Mouse (Mus musculus) cortical plate, adult 2 months (tissue): ENCODE data around the gene Map3k7. TPM values are rescaled to one million over a fixed set of nuclear protein-coding genes. Genes with fewer than 3 reads are reported as not detected.

ENCODE experiments used
- H3K27ac ChIP-seq: fragments of 200-500 bp; 2 replicates; pipeline ENCODE4 v1.5.1; 2012; ENCODE audit warnings: low read length, control low read depth, inconsistent platforms; ENCODE audit not compliant: insufficient read depth
- H3K4me1 ChIP-seq: fragments of 200-500 bp; 2 replicates; pipeline ENCODE4 v1.6.1; 2011; ENCODE audit warnings: low read length; ENCODE audit not compliant: control insufficient read depth, insufficient read depth
- H3K4me3 ChIP-seq: fragments of 200-500 bp; 2 replicates; pipeline ENCODE4 v1.5.1; 2011; ENCODE audit warnings: mild to moderate bottlenecking, low read length, control low read depth; ENCODE audit not compliant: insufficient read depth
- CTCF ChIP-seq: fragments of 200-500 bp; IDR thresholded peaks from 2 replicates; pipeline ENCODE4 v1.5.1; 2011; ENCODE audit warnings: mild to moderate bottlenecking, control low read depth, low read length; ENCODE audit not compliant: insufficient read depth; ENCODE audit errors: extremely low read depth
- POLR2A ChIP-seq: fragments of 200-500 bp; IDR thresholded peaks from 2 replicates; pipeline ENCODE4 v1.6.1; 2011; ENCODE audit warnings: mild to moderate bottlenecking, low read length, control low read depth; ENCODE audit not compliant: insufficient read depth; ENCODE audit errors: extremely low read depth
- polyA plus RNA-seq: library from polyadenylated mRNA; depleted of rRNA; stranded (reverse); fragments of >200 nt; gene quantifications from 2 replicates; pipeline ENCODE4 v1.2.3, GENCODE M21; 2012

The Map3k7 gene
- polyA plus RNA-seq, 1 experiment = 35.7 TPM

- Histone ChIP-seq H3K4me3 (no peak overlapping the region), H3K27ac (no peak overlapping the region), H3K4me1 (peaks cover 2% of the 10 kb centered on the region; the same call in 1 of the 2 replicates)
- TF ChIP-seq CTCF = no peak
- TF ChIP-seq POLR2A = no peak
Observed at GRCm38 (mm10) chr4:31975260-31975950, 11.5 kb downstream of the Map3k7 start.

DNA sequence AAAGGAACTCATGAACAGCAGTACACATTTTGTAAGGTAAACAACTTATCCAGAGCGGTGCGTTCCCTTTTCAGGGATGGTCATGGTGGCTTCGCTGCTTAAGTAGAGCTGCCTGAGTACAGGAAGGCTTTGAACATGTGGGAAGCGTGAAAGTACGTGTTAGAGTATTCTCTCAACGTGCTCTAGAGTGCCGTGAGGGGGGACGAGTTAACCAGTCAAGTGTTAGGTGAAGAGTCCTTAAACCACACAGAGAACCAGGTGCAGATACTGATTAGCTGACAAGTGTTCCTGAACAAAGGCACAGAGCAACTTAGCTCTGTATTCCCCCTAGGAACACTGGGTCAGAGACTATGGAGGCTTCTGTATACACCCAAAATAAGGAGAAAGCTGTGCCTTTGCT, 18.0 kb downstream of the Map3k7 start:
- no peak for TF ChIP-seq CTCF
- TF ChIP-seq POLR2A = no peak
- Histone ChIP-seq H3K27ac (no peak overlapping the region), H3K4me1 (no peaks in the 10 kb centered on the region), H3K4me3 (no peak overlapping the region)

DNA sequence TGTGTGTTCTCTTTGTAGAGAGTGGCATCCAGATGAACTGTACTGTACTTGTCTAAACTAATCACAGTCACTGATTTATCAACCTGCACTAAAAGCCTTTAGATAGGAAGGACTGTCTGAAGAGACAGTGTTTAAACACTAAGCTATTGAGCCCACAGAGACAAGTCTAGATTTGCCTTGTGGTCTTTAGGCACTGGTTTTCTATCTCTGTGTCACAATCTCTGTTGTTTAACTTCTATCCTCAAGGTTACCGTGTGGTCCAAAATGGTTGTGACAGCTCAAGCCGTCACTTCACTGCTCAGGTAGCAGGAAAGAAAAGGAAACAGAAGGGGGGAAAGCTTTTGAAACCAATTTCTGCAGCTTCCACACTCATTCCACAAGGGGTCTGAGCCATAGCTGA, 29.5 kb downstream of the Map3k7 start:
- no peak overlapping the region for H3K4me3 ChIP-seq
- TF ChIP-seq CTCF (no peak), POLR2A (no peak)
- no peak overlapping the region for H3K27ac ChIP-seq
- no peaks in the 10 kb centered on the region for H3K4me1 ChIP-seq

GRCm38 (mm10) chr4:31993865-31994264, 30.0 kb downstream of the Map3k7 start:
- Histone ChIP-seq H3K4me1 (no peaks in the 10 kb centered on the region), H3K4me3 (no peak overlapping the region), H3K27ac (no peak overlapping the region)
- TF ChIP-seq CTCF (no peak), POLR2A (no peak)

DNA sequence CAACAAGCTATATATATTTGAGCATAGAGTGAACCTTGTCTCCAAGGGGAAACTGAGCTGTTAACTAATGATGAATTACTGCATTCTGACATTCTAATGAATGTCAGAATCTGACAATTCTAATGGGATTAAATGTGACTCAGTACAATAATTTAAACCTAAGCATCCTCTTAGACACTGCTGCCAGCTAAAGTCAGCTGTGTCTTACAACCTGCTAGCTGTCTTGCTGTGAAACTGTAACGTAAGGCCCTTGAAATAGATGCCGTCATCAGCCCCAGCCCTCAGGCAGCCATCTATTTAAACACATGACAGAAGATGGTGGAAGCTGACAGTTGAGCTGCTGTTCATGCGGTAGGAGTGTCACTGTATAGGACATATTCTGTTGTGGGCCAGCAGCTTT, 37.6 kb downstream of the Map3k7 start:
- Histone ChIP-seq H3K27ac (no peak overlapping the region), H3K4me3 (no peak overlapping the region), H3K4me1 (peaks cover 7% of the 10 kb centered on the region)
- TF ChIP-seq POLR2A (no peak), CTCF (no peak)

DNA sequence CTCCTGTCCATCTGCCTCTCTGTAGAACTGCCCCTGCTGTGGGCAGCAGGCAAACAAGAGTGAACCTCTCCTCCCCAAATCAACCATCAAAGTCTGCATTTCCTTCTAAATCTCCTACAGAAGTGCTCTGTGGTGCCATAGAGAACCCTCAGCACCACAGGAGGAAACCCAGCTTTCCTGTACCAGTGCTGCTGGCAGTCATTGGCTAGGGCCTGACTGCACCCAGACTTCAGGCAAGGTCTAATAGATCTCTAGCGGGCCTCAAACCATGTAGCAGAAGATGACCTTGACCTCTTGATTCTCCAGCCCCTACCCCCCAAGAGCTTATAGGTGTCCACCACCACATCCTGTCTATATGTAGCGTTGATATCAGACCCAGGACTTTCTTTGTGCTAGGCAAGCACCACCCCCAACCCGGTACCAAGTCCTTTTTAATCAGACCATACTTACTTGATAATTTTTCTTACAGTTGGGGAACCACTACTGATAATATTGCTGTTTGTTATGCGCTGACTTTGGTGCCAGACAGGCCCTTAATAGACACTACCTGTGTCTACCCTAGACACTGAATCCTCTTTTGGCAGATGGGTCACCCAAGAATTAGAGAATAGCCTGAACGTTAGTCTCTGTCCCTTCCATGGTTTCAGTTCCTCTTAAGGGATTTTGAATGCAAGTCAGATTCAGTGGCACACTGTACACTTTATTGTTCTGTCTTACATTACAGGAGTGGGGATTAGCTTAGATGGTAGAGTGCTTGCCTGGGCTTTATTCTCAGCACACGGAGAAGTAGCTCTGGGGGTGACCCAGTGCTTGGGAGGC, 41.1 kb downstream of the Map3k7 start:
- no peak for TF ChIP-seq POLR2A
- no peak for TF ChIP-seq CTCF
- Histone ChIP-seq H3K27ac (no peak overlapping the region), H3K4me1 (peaks cover 3% of the 10 kb centered on the region), H3K4me3 (no peak overlapping the region)

GRCm38 (mm10) chr4:32007174-32007573, 43.3 kb downstream of the Map3k7 start:
- Histone ChIP-seq H3K4me1 (no peaks in the 10 kb centered on the region), H3K27ac (no peak overlapping the region), H3K4me3 (no peak overlapping the region)
- no peak for TF ChIP-seq CTCF
- TF ChIP-seq POLR2A = no peak

DNA sequence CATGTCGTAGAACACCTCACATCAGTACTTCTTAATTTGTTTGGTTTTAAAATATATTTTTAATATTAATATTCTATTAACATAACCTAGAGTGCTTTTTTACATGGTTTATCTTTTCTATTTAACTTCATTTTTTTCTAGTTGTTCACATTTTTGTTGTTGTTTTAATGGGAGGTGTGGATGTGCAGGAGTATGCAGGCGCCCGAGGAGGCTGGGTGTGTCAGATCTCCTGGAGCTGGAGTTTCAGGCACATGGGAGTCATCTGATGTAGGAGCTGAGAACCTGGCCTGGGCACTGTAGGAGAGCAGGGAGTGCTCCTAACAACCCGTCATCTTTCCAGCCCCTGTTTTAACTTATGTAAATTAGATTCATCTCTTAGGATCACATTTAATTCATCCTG, 44.2 kb downstream of the Map3k7 start:
- TF ChIP-seq POLR2A (no peak), CTCF (no peak)
- Histone ChIP-seq H3K4me1 (no peaks in the 10 kb centered on the region), H3K27ac (no peak overlapping the region), H3K4me3 (no peak overlapping the region)

GRCm38 (mm10) chr4:32010808-32011207, 46.9 kb downstream of the Map3k7 start:
- H3K4me3 ChIP-seq = no peak overlapping the region
- TF ChIP-seq POLR2A (no peak), CTCF (no peak)
- H3K4me1 ChIP-seq = no peaks in the 10 kb centered on the region
- no peak overlapping the region for H3K27ac ChIP-seq

- Histone ChIP-seq H3K27ac (no peak overlapping the region), H3K4me1 (no peaks in the 10 kb centered on the region), H3K4me3 (no peak overlapping the region)
- TF ChIP-seq CTCF = no peak
- TF ChIP-seq POLR2A = no peak
Observed at GRCm38 (mm10) chr4:32011218-32011973, 47.5 kb downstream of the Map3k7 start.
